Mouse (Mus musculus) adrenal gland, postnatal 25 days (tissue): ENCODE measurements around the gene Skp2. TPM values are rescaled to one million over a fixed set of nuclear protein-coding genes. Genes with fewer than 3 reads are reported as not detected.

Experiments
- DNase-seq: peaks from one replicate; pipeline ENCODE4 v3.0.0; 2021; ENCODE audit warnings: mixed read lengths
- total RNA-seq: library from RNA; stranded (reverse); gene quantifications from 2 replicates; pipeline ENCODE4 v1.2.3, GENCODE M21; 2021

The Skp2 gene
- total RNA-seq, 1 experiment from 2014 or later, result 4.5 TPM

GRCm38 (mm10) chr15:9074671-9075070 lies 80.6 kb downstream of the Skp2 start:
- DNase-seq, result no peak

GRCm38 (mm10) chr15:9074139-9074538 lies 81.1 kb downstream of the Skp2 start:
- DNase-seq, result no peak

GRCm38 (mm10) chr15:9073684-9074083 lies 81.5 kb downstream of the Skp2 start:
- DNase-seq, result no peak

DNA sequence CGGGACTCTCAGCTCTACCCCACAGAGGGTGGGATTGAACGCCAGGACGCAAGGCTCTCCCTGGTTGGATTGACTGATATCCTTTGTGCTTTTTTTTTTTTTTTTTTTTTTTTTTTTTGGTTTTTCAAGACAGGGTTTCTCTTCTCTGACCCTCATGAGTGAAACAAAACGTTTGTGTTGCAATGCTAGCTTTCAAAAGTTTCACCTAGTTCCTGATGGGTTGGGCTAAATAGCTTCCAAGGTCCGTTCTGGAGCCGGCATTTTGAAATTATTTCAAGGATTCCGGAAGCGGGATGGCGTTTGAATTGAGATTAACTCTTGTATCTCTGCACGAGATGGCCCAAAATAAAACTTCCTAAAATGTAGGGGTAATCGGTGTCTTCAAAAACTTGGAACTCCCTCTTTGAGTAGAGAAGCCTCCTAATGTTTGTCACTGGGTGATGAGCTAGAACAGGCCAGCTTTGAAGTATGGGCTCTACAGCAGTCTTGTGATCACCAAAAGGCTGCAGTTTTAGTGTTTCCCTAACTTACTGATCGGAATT lies 82.1 kb downstream of the Skp2 start:
- DNase-seq, result no peak

DNA sequence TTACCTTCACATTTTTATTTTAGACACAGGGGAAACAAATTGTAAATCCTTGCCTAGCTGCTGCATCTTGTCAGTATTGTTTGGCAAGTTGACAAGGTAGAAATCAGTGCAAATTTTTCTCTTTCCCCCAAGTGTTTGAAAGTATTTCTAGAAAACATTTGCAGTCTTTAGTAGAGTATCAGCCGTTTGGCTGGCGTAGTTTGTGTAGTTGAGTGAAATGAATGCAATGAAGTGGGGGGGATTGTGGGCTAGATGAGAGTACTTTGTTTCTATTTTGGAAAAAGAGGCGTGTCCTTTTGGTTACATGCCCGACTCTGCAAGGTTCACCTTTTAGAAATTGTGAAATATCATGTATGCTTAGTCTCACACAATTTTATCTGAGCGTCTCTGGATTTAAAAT lies 82.6 kb downstream of the Skp2 start:
- no peak for DNase-seq

DNA sequence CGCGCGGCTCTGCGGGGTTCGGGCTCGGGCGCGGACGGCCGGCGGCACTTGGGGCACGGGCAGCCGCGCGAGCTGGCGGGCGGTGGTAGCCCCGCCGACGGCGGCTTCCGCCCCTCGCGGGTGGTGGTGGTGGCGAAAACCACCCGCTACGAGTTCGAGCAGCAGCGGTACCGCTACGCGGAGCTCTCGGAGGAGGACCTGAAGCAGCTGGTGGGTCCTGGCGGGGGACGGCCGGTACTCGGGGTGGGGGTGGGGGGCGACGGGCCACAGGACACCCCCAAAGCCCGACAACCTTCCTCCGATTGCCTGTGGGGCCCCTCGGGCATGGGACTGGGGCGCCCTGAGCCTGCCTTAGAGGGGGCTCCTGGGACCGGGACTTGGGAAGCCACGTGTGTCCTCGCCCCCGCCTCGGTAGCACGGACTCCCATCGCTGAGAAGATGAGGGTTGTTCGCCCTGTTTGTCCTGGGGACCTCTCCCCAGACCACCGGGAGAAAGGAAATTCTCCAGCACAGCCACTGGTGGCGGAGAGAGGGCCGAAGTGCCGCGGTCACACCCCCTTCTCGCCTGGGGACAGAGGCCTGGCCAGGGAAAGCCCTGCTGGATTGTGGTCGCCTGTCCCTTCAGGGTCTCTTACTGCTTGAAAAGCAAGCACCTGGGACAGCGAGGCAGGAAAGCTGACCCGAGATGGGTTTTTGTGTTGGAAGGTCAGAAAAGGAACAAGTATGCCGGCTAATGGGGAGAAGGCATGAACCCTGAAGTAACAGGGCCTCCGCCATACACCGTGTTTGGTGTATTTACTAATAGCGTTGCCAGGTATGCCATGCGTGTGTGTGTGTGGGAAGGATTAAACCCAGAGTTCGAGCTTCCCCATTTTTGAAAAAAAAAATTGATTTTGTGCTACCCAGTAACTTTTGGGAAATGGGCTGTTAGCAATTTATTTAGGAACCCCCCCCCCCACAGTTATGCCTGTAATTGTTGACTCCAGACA lies 83.4 kb downstream of the Skp2 start:
- peak; percentile 51 for DNase-seq

DNA sequence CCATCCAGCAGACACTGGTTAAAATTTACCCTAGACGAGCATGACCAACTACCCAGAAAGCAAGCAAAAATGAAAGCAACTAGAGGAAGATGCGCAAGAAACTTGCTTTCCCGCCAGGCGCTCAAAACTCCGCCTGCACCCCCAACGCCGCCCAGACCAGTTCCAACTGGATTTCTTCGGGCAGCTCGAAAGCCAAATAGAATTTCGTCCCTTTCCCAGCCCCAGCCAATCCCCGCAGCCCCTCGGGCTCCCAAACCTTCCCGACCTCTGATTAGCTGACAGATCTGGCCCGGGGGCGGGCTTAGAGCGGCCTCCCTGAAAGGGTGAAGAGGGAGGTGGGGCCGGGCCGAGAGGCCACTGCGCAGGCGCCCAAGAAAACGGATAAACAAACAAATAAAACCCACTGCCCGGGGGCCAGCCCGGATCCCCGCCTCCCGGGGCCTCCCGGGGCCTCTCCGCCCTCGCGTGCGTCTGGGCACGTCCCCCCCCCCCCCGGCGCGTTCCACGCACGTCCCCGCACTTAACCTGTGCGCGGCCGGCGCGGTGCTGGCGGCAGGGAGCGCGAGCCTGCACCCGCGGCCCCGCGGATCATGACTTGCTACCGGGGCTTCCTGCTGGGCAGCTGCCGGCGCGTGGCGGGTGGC lies 84.2 kb downstream of the Skp2 start, which contains the start of gene Nadk2:
Nadk2 (plus strand) TSS at position 349 of the 644 bp plus-strand sequence.
- DNase-seq, result peak; percentile 100

- DNase-seq, result no peak
Measured at GRCm38 (mm10) chr15:9070353-9070752, 84.9 kb downstream of the Skp2 start.

GRCm38 (mm10) chr15:9068881-9069280 lies 86.3 kb downstream of the Skp2 start:
- no peak for DNase-seq

Other genes starting within 250 kb of the Skp2 start
- gene Ranbp3l, start 187.5 kb downstream of the Skp2 start, total RNA-seq, result not detected in 2 replicates
- 73.3 and 79.6 TPM in 2 replicates for gene Nadk2, start 84.2 kb downstream of the Skp2 start, total RNA-seq
- 22.9 and 23.7 TPM in 2 replicates for gene Lmbrd2, start 14.9 kb downstream of the Skp2 start, total RNA-seq
- gene Ugt3a1, start 121.5 kb upstream of the Skp2 start, total RNA-seq, result not detected in 2 replicates
- 0.24 and 0.52 TPM in 2 replicates for gene Ugt3a2, start 180.1 kb upstream of the Skp2 start, total RNA-seq